Mouse (Mus musculus) CH12.LX (cell line): ENCODE measurements at regions not wholly inside any gene's neighbourhood (a gene's known extent, or its start where the extent isn't known, plus 50 kb on each side); places are given as distances from the start of the nearest gene placed in this dataset.

Experiments
- CTCF ChIP-seq, 2 experiments: IDR thresholded peaks in 1 of 2; conservative IDR thresholded peaks in 1 of 2; 2 replicates each; pipeline ENCODE4 v1.5.1; 2011 to 2012; ENCODE audit warnings: low read depth in 2 of 2, low read length in 2 of 2, improper control_type of control experiment in 1 of 2, inconsistent platforms in 1 of 2, mild to moderate bottlenecking in 1 of 2, moderate library complexity in 1 of 2
- POLR2A ChIP-seq: IDR thresholded peaks from 2 replicates; pipeline ENCODE4 v1.6.1; 2011; ENCODE audit warnings: low read depth, mild to moderate bottlenecking, improper control_type of control experiment, low read length
- ZMIZ1 ChIP-seq: IDR thresholded peaks from 2 replicates; pipeline ENCODE4 v1.6.1; 2012; ENCODE audit warnings: low read depth, mild to moderate bottlenecking, inconsistent platforms, low read length, improper control_type of control experiment

GRCm38 (mm10) chr9:101342887-101343286, 91.3 kb upstream of the Ppp2r3a start:
- TF ChIP-seq ZMIZ1 (no peak), POLR2A (no peak), CTCF (conservative IDR thresholded peaks at IDR 0.05 in 1 of 2, IDR thresholded peaks at IDR 0.05 in 1 of 2; ENCODE audit: low read depth in 2 of 2, low read length in 2 of 2) (no peak)
